Mouse (Mus musculus) neural tube, embryonic 12.5 days (tissue): ENCODE data around the gene Mvp. TPM values are rescaled to one million over a fixed set of nuclear protein-coding genes. Genes with fewer than 3 reads are reported as not detected.

ENCODE experiments used
- ATAC-seq: fragments of 200-750 bp; cut with Nextera tagmentation; 2 replicates; pipeline ENCODE4 v1.8.0; 2017; ENCODE audit warnings: low read depth, mild to moderate bottlenecking, moderate TSS enrichment, moderate library complexity; ENCODE audit not compliant: low FRiP score
- H3K27ac ChIP-seq: fragments of 300-500 bp; sonication (generic); 2 replicates; pipeline ENCODE4 v1.5.1; 2016
- H3K27me3 ChIP-seq: fragments of 300-500 bp; sonication (generic); replicated peaks from 2 replicates; pipeline ENCODE4 v1.6.1; 2016; ENCODE audit warnings: mild to moderate bottlenecking
- H3K36me3 ChIP-seq: fragments of 300-500 bp; sonication (generic); 2 replicates; pipeline ENCODE4 v1.6.1; 2016; ENCODE audit warnings: mild to moderate bottlenecking
- H3K4me1 ChIP-seq: fragments of 300-500 bp; sonication (generic); 2 replicates; pipeline ENCODE4 v1.6.1; 2016
- H3K4me2 ChIP-seq: fragments of 300-500 bp; sonication (generic); replicated peaks from 2 replicates; pipeline ENCODE4 v1.6.1; 2016; ENCODE audit warnings: mild to moderate bottlenecking
- H3K4me3 ChIP-seq: fragments of 300-500 bp; sonication (generic); 2 replicates; pipeline ENCODE4 v1.5.1; 2016
- H3K9ac ChIP-seq: fragments of 300-500 bp; sonication (generic); 2 replicates; pipeline ENCODE4 v1.6.1; 2016; ENCODE audit warnings: mild to moderate bottlenecking
- H3K9me3 ChIP-seq: fragments of 300-500 bp; sonication (generic); 2 replicates; pipeline ENCODE4 v1.6.1; 2016; ENCODE audit warnings: mild to moderate bottlenecking
- WGBS: fragments of 180-500 bp; shearing (Covaris S2); methylation state at CpG from one replicate; pipeline ENCODE4 v1.1.7; 2016; 5-methylcytosine and 5-hydroxymethylcytosine counted together
- polyA plus RNA-seq: library from polyadenylated mRNA; unstranded; fragments of >200 nt; fragmentation: Nextera tagmentation; extraction: Ambion mirVana; gene quantifications from 2 replicates; pipeline ENCODE4 v1.2.1, GENCODE M21; 2016

Gene Mvp
- polyA plus RNA-seq, 1 experiment from 2014 or later, result 6.6 TPM

GRCm38 (mm10) chr7:127008239-127009019, 6.0 kb downstream of the Mvp start:
- no peak for ATAC-seq
- H3K4me2 ChIP-seq, result no peak overlapping the region
- H3K9ac ChIP-seq, result peak overlapping the region; percentile 40; the same call in 1 of the 2 replicates
- no peaks in the 10 kb centered on the region for H3K27me3 ChIP-seq
- H3K36me3 ChIP-seq, result peaks cover 6% of the 10 kb centered on the region
- H3K4me3 ChIP-seq, result no peak overlapping the region
- no peaks in the 10 kb centered on the region for H3K9me3 ChIP-seq
- WGBS, result 66% methylated on average over 9 of the region's 9 CpGs
- H3K4me1 ChIP-seq, result peaks cover 7% of the 10 kb centered on the region; the same call in 1 of the 2 replicates
- H3K27ac ChIP-seq, result peak overlapping the region; percentile 20; the same call in 1 of the 2 replicates

- Histone ChIP-seq H3K4me1 (peaks cover 7% of the 10 kb centered on the region; the same call in 1 of the 2 replicates), H3K36me3 (no peaks in the 10 kb centered on the region), H3K4me3 (no peak overlapping the region), H3K9ac (no peak overlapping the region), H3K9me3 (no peaks in the 10 kb centered on the region), H3K4me2 (no peak overlapping the region), H3K27ac (no peak overlapping the region), H3K27me3 (no peaks in the 10 kb centered on the region)
- 84% methylated on average over 6 of the region's 6 CpGs for WGBS
- no peak for ATAC-seq
Observed at GRCm38 (mm10) chr7:127007313-127008024, 7.0 kb downstream of the Mvp start.

GRCm38 (mm10) chr7:127004122-127004875, 10.1 kb downstream of the Mvp start:
- Histone ChIP-seq H3K27me3 (no peaks in the 10 kb centered on the region), H3K4me1 (peaks cover 7% of the 10 kb centered on the region; the same call in 1 of the 2 replicates), H3K9me3 (no peaks in the 10 kb centered on the region), H3K9ac (no peak overlapping the region), H3K36me3 (no peaks in the 10 kb centered on the region), H3K27ac (no peak overlapping the region), H3K4me3 (no peak overlapping the region), H3K4me2 (no peak overlapping the region)
- ATAC-seq, result no peak
- 90% methylated on average over 4 of the region's 4 CpGs for WGBS

- Histone ChIP-seq H3K36me3 (no peaks in the 10 kb centered on the region), H3K27ac (no peak overlapping the region), H3K4me3 (no peak overlapping the region), H3K4me2 (no peak overlapping the region), H3K27me3 (no peaks in the 10 kb centered on the region), H3K9me3 (no peaks in the 10 kb centered on the region), H3K4me1 (peaks cover 3% of the 10 kb centered on the region; the same call in 1 of the 2 replicates), H3K9ac (no peak overlapping the region)
- ATAC-seq, result no peak
- 92% methylated on average over 5 of the region's 5 CpGs for WGBS
Observed at GRCm38 (mm10) chr7:127003620-127004019, 10.8 kb downstream of the Mvp start.

DNA sequence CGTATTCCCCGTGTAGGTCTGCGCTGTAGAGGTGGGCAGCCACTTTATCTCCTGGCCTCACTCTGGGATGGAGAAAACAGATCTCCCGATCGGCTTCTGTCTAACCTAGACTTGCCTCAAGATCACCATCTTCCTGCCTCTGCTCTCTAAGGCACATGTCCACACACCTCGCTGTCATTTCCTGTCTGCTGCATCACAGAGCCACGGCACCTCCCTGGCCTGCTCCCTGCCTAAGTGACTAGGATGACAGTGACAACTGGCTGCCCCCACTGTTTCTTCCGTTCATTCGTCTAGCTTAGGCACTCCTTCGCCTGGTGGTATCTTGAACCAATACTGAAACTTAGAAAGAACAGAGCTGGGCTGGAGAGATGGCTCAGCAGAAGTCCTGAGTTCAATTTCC, 14.9 kb downstream of the Mvp start:
- no peak overlapping the region for H3K27ac ChIP-seq
- H3K36me3 ChIP-seq, result no peaks in the 10 kb centered on the region
- H3K4me2 ChIP-seq, result no peak overlapping the region
- 89% methylated on average over 10 of the region's 10 CpGs for WGBS
- no peaks in the 10 kb centered on the region for H3K4me1 ChIP-seq
- H3K27me3 ChIP-seq, result no peaks in the 10 kb centered on the region
- H3K9ac ChIP-seq, result no peak overlapping the region
- no peak overlapping the region for H3K4me3 ChIP-seq
- ATAC-seq, result no peak
- no peaks in the 10 kb centered on the region for H3K9me3 ChIP-seq

- Histone ChIP-seq H3K4me2 (no peak overlapping the region), H3K27me3 (no peaks in the 10 kb centered on the region), H3K27ac (no peak overlapping the region), H3K36me3 (no peaks in the 10 kb centered on the region), H3K9ac (no peak overlapping the region), H3K9me3 (no peaks in the 10 kb centered on the region), H3K4me3 (no peak overlapping the region), H3K4me1 (no peaks in the 10 kb centered on the region)
- 87% methylated on average over 4 of the region's 4 CpGs for WGBS
- no peak for ATAC-seq
Observed at GRCm38 (mm10) chr7:126996449-126996848, 18.0 kb downstream of the Mvp start.

DNA sequence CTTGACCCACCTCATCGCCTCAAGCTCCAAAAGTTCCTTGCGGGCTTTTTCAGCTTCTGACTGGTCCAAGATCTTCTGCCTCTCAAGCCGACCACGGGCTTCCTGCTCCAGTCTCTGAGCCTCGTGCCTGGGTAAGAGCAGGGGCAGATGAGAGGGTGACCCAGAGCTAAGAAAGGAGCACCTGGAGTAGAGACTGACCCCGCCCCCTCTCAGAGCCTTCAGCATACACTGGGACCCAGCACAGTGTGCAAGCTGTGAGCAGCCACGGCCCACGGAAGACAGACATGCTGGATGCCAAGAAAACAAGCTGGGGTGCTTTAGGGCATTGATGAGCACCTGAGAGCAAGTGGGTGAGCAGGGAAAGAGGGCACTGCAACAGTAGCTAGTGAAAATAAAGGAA, 25.6 kb downstream of the Mvp start:
- no peak for ATAC-seq
- H3K27me3 ChIP-seq, result no peaks in the 10 kb centered on the region
- no peaks in the 10 kb centered on the region for H3K9me3 ChIP-seq
- WGBS, result 73% methylated on average over 8 of the region's 8 CpGs
- no peak overlapping the region for H3K9ac ChIP-seq
- H3K4me2 ChIP-seq, result no peak overlapping the region
- no peak overlapping the region for H3K4me3 ChIP-seq
- no peaks in the 10 kb centered on the region for H3K36me3 ChIP-seq
- H3K4me1 ChIP-seq, result no peaks in the 10 kb centered on the region
- no peak overlapping the region for H3K27ac ChIP-seq

- Histone ChIP-seq H3K4me3 (no peak overlapping the region), H3K27ac (no peak overlapping the region), H3K4me2 (no peak overlapping the region), H3K9me3 (no peaks in the 10 kb centered on the region), H3K9ac (no peak overlapping the region), H3K36me3 (peaks cover 4% of the 10 kb centered on the region; the same call in 1 of the 2 replicates), H3K4me1 (no peaks in the 10 kb centered on the region), H3K27me3 (no peaks in the 10 kb centered on the region)
- 56% methylated on average over 9 of the region's 9 CpGs for WGBS
- ATAC-seq, result no peak
Observed at GRCm38 (mm10) chr7:126986319-126986718, 28.1 kb downstream of the Mvp start.

DNA sequence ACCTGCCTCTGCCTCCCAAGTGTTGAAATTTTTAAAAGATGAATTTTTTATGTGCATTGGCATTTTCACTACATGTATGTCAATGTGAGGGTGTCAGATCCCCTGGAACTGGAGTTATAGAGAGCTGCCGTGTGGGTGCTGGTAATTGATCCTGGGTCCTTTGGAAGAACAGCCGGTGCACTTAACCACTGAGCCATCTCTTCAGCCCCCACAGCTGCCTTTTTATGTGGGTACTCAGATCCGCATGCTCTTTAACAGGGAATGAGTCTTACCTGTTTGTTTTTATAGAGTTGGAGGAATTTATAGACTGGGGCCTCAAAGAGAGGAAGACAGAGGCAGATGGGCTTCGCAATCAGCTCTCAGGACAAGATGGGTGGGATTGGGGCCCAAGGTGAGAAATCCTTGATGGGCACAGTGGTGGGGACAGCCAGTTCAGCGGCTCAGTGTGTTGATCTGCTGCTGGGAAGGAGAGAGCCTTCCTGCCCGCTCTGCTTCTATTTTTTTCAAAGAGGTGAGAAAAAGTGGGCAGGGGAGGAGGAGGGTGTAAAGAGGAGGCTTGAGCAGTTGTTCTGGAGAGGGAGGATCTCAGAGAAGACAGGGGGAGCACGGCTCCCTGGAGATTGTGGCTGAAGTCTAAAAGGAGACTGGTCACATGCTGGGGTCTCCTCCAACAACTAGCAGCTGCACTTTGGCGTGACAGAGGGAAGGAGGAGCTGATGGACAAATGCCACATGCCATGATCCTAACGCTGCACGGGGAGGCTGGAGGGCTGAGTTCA, 29.6 kb downstream of the Mvp start:
- H3K27me3 ChIP-seq, result no peaks in the 10 kb centered on the region
- 53% methylated on average over 10 of the region's 10 CpGs for WGBS
- H3K9ac ChIP-seq, result no peak overlapping the region
- H3K4me2 ChIP-seq, result no peak overlapping the region
- no peak overlapping the region for H3K27ac ChIP-seq
- no peak for ATAC-seq
- H3K4me1 ChIP-seq, result no peaks in the 10 kb centered on the region
- H3K9me3 ChIP-seq, result no peaks in the 10 kb centered on the region
- H3K36me3 ChIP-seq, result peaks cover 14% of the 10 kb centered on the region
- no peak overlapping the region for H3K4me3 ChIP-seq

GRCm38 (mm10) chr7:126983113-126983512, 31.3 kb downstream of the Mvp start:
- no peak for ATAC-seq
- WGBS, result 84% methylated on average over 7 of the region's 7 CpGs

DNA sequence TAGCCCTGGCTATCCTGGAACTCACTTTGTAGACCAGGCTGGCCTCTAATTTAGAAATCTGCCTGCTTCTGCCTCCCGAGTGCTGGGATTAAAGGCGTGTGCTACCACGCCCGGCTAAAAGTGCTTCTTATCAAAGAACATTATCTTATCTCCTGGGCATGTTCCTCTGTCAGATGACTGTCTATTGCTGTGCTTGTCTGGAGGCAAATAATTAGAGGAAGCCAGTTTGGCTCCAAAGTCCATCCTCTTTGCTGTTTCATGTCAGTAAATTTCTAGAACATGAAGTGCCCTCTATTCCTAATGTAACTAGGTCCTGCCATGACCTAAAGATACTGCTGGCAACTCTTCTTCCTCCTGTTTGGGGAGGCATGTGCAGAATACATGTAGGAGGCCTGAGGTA, 32.4 kb downstream of the Mvp start:
- H3K27ac ChIP-seq, result no peak overlapping the region
- no peak for ATAC-seq
- no peak overlapping the region for H3K9ac ChIP-seq
- H3K9me3 ChIP-seq, result no peaks in the 10 kb centered on the region
- H3K36me3 ChIP-seq, result peaks cover 31% of the 10 kb centered on the region
- H3K4me1 ChIP-seq, result peaks cover 4% of the 10 kb centered on the region
- H3K4me3 ChIP-seq, result no peak overlapping the region
- H3K27me3 ChIP-seq, result no peaks in the 10 kb centered on the region
- no peak overlapping the region for H3K4me2 ChIP-seq
- WGBS, result 92% methylated on average over 4 of the region's 4 CpGs

More at GRCm38 (mm10) chr7:126983113-126983512, 31.3 kb downstream of the Mvp start:
- H3K4me3 ChIP-seq, result no peak overlapping the region
- no peak overlapping the region for H3K9ac ChIP-seq
- peaks cover 31% of the 10 kb centered on the region for H3K36me3 ChIP-seq
- no peaks in the 10 kb centered on the region for H3K4me1 ChIP-seq
- no peak overlapping the region for H3K4me2 ChIP-seq
- no peaks in the 10 kb centered on the region for H3K27me3 ChIP-seq
- H3K27ac ChIP-seq, result no peak overlapping the region
- H3K9me3 ChIP-seq, result no peaks in the 10 kb centered on the region
